In genomic region chr5:30825166-30825565, GRCm38 (mm10) we compare ENCODE assay signal across 14 mouse cellular contexts. TPM values are rescaled to one million over a fixed set of nuclear protein-coding genes. Genes with fewer than 3 reads are reported as not detected.
DNase-seq lines count a peak whose midpoint lies in the region; ATAC-seq and TF ChIP-seq lines count a peak whose summit lies in the region.
"Had no signal": no experiment of that assay in that cellular context is flagged by ENCODE, and none has a peak within 500 bp of the region (broad histone marks: within the 10 kb centered on the region; RNA-seq: fewer than 3 reads in every experiment).

No protein-coding gene starts in this region.

- H3K27me3 ChIP-seq in heart, adult 2 months (ENCODE audit: control insufficient read depth, insufficient read depth, low read length), result no peaks in the 10 kb centered on the region
- H3K27me3 ChIP-seq: heart, embryonic 15.5 days; Patski had no signal

- H3K36me3 ChIP-seq in heart, adult 2 months (ENCODE audit: control insufficient read depth, insufficient read depth, low read length), result no peaks in the 10 kb centered on the region; the same call in 1 of the 2 replicates
- H3K36me3 ChIP-seq: heart, embryonic 15.5 days had no signal

- no peak overlapping the region for H3K9ac ChIP-seq in heart, adult 2 months (ENCODE audit: low read depth, low read length)
- H3K9ac ChIP-seq: heart, embryonic 15.5 days had no signal

- no peak overlapping the region for H3K4me3 ChIP-seq in heart, adult 2 months
- H3K4me3 ChIP-seq: heart, embryonic 15.5 days had no signal

- no peak for TF ChIP-seq POLR2A in heart, adult 2 months (IDR thresholded peaks at IDR 0.05; ENCODE audit: insufficient read depth, low read depth, low read length)

- 0 out of 2 replicates have a peak, but pooled peaks cover 3% of the 10 kb centered on the region for H3K79me2 ChIP-seq in heart, adult 2 months (replicated peaks; ENCODE audit: control insufficient read depth, insufficient read depth, low read length)

- H3K4me1 ChIP-seq in heart, adult 2 months (ENCODE audit: control insufficient read depth, insufficient read depth, low read length), result peaks cover 7% of the 10 kb centered on the region; the same call in 1 of the 2 replicates

- WGBS in heart, adult 2 months, result 54% methylated on average over 10 of the region's 10 CpGs

- intact Hi-C loops in gastrocnemius, postnatal 14 days (cut with DNase I; ENCODE audit: low total_unique reads), result no loop called here
- intact Hi-C loops in heart, adult 2 months (cut with DNase I), result no loop called here

- no peak for TF ChIP-seq CTCF in heart, adult 2 months (IDR thresholded peaks at IDR 0.05)

- DNase-seq in frontal cortex, adult 2 months (ENCODE audit: extremely low spot score in 1 of 2, low spot score in 1 of 2), result no peak
- peak; percentile 22 for DNase-seq in right cerebral cortex, postnatal 25 days
- DNase-seq in right cerebral cortex, adult 2 months (ENCODE audit: low spot score in 2 of 2), result no peak
- peak; percentile 45 for DNase-seq in gastrocnemius, postnatal 14 days
- no peak for DNase-seq in thymus, postnatal 10 days (ENCODE audit: low spot score in 2 of 2)
- DNase-seq in heart, adult 2 months, result no peak
- DNase-seq: kidney, adult 9 months; layer of hippocampus, adult 9-11 months; lung, adult 2 months; spleen, adult 18-20 months; thymus, adult 2 months had no signal

- TF ChIP-seq EP300 in heart, adult 2 months (IDR thresholded peaks at IDR 0.05; ENCODE audit: insufficient read depth, low read depth, low read length), result no peak

- peak; percentile 50; the same call in 1 of the 2 replicates for ATAC-seq in frontal cortex, adult (ENCODE audit: low TSS enrichment)
- ATAC-seq: Patski had no signal

- no peak overlapping the region for H3K27ac ChIP-seq in heart, adult 2 months
- H3K27ac ChIP-seq: heart, embryonic 15.5 days had no signal

RNA-seq across cellular contexts. Expression of gene Mapre3, which starts 10.7 kb away (rescaled TPM):
- 301 and 309 TPM in 2 replicates for polyA plus RNA-seq in frontal cortex, adult 2 months (2012; rRNA removed)
- total RNA-seq in gastrocnemius, postnatal 14 days (2021), result 10 to 100 TPM; 59.6 to 61.7 TPM
- total RNA-seq in heart, adult 2 months (2021), result 10 to 100 TPM; 36.5 to 38.2 TPM
- polyA plus RNA-seq in heart, adult 2 months (2012; rRNA removed), result 49.1 and 52.8 TPM in 2 replicates

RNA-seq across cellular contexts. Expression of gene Tmem214, which starts 42.6 kb away (rescaled TPM):
- polyA plus RNA-seq in frontal cortex, adult 2 months (2012; rRNA removed), result 76.3 and 82.8 TPM in 2 replicates
- total RNA-seq in gastrocnemius, postnatal 14 days (2021), result 10 to 100 TPM; 33.5 to 37.4 TPM
- total RNA-seq in heart, adult 2 months (2021), result 10 to 100 TPM; 34.7 to 37.5 TPM
- 55.3 and 55.7 TPM in 2 replicates for polyA plus RNA-seq in heart, adult 2 months (2012; rRNA removed)

Comparison
In these comparisons a context has a peak if more than half of its experiments do, and no peak if none do; other contexts are left out.
1. DNase-seq: peak in right cerebral cortex, postnatal 25 days (single experiment) and gastrocnemius, postnatal 14 days (single experiment); none in frontal cortex, adult 2 months (0 of 2), right cerebral cortex, adult 2 months (0 of 2), thymus, postnatal 10 days (0 of 2) and heart, adult 2 months (0 of 2).